Mouse (Mus musculus): Measurements from ENCODE around the gene Extl2. TPM values are rescaled to one million over a fixed set of nuclear protein-coding genes. Genes with fewer than 3 reads are reported as not detected.

Gene Extl2
- total RNA-seq, 1 experiment from 2014 or later, result 17.8 TPM

DNA sequence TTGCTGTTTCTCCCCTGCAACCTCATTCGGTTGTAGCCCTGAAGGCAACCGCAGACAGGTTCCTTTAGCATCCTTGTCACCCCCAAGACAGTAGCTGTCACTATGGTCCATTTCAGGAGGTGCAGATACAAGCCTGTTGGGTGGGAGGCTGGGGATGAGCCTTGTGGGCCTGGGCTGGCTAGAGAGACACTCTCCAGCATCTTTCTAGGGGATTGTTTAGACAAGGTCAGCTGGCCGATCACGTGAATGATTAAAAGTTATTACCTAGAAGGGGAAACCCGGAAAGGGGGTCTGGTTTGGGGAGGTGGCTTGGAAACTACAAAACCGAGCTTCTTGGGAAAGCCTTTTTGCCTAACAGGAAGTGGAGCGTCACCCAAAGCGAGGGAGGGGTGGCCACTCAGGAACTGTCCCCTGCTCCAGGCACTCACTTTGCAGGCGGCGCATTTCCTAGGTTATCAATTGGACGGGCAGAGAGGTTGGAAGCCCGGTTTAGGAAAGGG, 729 bp downstream of the Extl2 start:
- DNase-seq, result peak; percentile 87

DNA sequence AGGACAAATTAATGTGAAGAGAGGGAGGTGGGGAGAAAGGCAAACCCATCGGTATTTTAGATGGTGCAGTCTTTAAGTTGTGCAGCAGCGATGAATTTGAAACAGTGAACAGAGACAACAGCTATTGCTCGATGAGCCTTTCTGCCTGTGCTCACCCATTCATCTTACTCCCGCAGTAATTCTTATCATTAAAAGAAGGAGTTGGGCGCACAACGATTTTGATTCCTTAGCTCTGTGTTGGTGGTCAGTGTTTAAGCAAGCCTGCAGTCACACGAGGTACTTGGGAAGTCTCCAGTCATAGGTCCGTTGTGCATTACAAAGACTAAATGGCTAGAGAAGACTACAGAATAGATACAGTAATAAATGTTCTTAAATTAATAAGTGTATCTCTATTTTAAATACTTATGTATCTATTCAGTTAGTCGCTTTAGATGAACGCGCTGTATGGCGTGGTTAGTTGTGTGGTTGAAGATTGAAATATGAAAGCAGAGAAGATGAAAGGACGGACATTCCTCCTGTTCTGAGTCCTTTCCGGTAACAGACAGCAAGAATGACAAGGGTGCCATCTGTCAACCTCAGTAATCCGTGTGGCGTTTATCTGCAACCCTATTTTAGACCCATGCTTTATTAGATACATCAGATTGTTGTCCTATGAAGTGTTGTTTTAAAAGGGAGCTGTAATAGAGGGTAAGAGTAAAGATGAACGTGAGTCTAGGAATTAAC, 2.5 kb downstream of the Extl2 start:
- no peak for DNase-seq

DNA sequence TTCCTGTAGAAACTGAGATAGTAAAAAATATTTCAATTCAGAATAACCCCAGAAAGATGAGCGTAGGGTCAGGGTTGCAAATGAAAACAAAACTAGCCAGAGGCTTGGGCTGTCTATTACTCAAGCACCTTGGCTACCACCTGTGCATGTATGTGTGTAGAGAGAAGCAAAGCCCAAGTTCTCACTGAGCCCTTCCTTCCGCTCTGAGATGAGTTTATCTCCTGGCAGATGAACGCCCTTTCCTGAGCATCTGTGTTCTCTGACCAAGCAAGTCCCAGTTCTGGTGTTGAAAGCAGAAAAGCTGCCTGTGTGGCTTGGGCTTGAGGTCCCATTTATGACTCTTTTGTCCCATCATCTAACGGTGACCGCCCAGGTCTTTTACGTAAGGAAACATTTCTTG, 7.6 kb downstream of the Extl2 start:
- DNase-seq, result no peak

DNA sequence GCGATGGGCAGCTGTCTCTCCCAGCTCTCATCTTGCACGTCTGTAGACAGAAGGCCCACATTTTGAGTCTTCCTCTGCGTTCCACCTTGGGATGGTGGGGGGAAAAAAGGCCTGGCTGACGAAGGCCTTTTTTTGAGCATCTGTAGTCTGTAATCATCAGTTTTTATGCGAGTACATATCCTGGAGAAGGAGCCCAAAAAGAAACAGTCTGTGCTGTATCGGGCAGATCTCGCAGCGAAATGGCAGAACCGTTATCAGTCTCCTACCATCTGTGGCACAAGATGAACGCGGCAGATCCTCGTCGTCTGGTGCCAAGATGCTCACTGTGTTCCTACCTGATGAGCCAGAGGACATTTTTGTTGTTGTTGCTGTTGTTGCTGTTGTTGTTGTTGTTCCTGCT, 8.9 kb downstream of the Extl2 start:
- no peak for DNase-seq

DNA sequence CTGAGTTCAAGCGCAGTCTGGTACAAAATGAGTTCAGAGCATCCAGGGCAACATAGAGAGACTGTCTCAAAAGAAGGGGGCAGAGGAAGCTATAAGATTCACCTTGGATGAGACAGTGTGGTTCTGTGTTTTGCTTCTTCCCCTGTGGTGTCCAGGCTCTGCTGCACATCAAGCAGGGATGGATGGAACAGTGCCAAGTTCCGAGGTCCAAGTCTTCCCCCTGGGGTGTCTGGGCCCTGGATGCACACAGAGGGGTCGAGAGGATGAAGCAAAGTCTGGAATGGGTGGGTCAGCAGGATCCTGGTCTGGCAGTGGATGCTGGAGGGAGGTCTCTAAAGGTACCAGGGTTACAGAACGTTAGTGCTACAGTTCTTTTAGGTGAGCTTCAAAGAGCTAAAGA, 11.3 kb downstream of the Extl2 start:
- DNase-seq, result no peak

DNA sequence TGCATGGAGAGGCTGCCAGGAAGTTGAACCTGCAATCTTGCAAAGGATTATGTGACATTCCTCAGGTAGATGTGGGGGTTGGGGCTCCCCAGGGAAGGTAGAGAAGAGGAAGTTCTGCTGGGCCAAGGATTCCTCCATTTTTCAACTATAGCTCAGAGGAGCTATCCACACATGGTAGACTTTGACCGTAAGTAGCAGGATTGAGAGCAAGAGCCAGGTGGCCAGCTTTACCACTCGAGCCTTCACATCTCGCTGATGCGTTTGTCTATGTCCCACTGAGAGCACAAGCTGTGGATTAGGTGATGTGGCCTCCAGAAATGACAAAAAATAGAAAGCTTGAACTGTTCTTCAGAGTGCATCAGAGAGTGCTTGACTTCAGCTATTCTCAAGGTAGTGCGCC, 11.9 kb downstream of the Extl2 start:
- DNase-seq, result no peak

DNA sequence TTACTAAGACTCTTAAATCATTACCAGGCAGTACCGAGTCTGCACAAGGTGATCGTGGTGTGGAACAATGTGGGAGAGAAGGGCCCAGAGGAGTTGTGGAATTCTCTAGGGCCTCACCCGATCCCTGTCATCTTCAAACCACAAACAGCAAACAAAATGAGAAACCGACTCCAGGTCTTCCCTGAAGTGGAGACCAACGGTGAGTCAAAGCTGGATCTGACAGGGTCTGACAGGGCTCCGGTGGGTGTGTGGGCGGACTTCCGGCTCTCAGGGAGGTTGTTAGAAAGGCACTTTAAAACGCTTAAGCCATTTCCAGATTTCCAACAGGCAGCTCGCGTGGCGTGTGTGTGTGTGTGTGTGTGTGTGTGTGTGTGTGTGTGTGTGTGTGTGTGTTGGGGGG, 17.0 kb downstream of the Extl2 start:
- DNase-seq, result no peak

DNA sequence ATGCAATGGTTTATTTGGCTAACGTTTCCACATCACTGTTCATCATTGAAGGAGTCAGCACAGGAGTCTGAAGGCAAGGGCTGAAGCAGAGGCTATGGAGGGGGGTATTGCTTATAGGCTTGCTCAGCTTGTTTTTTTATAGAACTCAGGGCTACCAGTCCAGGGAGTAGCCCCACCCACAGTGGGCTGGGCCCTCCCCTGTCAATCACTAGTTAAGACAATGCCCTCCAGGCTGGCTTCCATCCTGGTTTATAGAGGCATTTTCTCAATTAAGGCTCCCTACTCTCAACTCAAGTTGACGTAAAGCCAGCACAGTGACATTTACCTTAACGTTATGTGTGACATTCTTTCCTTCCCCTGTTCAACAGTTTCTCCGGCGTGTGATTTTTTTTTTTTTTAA, 17.4 kb downstream of the Extl2 start:
- no peak for DNase-seq

DNA sequence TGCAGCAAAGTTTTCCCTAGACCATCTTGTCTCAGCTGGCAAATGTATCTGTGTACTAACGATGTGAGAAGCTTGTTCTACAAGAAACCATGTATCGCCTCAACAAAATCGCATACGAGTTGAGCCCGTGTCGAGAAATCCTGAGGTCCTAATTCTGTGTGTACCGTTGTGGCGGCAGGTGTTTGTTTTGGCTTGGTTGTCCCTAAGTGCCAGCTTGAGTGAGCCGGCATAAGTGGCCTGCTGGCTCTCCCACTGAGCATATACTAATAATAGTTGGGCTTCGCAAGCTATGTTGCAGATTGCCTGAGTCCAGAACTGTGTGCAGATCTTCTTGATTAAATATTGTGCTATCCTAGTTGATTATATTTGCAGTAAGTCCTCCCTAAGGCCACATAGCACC, 18.4 kb downstream of the Extl2 start:
- DNase-seq, result no peak

DNA sequence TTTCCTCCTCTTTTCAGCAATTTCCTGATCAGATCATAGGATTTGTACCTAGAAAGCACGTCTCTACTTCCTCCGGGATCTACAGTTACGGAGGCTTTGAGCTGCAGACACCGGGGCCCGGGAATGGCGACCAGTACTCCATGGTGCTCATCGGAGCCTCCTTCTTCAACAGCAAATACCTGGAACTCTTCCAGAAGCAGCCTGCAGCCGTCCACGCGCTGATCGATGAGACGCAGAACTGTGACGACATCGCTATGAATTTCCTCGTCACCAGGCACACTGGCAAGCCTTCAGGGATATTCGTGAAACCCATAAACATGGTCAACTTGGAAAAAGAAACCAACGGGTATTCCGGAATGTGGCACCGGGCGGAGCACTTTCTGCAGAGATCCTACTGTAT, 19.7 kb downstream of the Extl2 start:
- no peak for DNase-seq

DNA sequence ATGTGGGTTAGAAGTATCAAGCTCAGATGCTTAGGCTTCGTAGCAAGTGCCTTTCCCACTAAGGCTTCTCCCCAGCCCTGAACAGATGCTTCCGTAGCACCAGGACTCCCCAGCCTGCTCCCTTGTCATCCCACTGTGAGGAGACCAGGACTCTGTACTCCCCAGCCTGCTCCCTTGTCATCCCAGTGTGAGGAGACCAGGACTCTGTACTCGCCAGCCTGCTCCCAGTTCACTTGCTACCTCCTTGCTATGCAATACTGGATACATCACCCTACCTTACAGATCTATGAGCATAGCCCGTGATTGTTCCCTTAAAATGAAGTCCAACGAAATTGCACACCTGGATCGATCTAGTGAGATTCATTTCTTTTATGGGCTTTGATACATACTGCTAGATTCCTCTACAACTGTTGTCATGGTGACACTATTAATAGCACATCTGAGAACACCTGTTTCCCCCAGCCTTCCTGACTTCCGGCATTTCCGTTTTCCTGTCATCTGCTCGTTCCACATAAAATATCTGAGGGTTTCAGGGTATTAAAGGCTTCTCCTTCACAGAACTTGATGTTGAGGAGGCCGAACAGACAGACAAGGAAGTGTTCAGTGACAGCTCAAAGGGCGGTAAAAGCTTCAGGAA, 23.0 kb downstream of the Extl2 start:
- no peak for DNase-seq

DNA sequence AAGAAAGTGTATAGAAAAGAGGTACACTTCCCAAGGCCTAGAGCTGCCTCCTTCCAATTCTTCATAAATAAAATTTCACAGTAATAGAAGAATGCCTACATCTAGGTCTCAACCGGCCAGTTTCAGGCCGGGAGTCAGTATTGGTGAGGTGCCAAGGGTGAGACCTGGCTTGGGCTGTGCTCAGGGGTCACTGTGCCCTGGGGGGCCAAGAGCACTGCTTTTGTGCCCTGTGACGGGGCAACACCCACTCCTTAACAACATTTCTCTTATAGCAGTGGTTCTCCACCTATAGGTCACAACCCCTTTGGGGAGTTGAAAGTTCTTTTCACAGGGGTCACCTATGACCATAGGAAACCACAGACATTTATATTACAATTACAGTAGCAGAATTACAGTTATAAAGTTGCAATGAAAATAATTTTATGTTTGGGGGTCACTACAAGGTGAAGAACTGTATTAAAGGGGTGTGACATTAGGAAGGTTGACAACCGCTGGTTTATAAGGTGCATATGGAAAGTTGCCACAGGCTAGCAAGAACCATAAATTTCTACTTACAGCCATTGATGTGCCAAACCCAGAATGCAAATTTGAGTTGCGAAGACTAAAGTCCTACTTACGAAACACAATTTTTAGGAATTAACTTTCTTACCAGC, 26.1 kb downstream of the Extl2 start:
- DNase-seq, result no peak

DNA sequence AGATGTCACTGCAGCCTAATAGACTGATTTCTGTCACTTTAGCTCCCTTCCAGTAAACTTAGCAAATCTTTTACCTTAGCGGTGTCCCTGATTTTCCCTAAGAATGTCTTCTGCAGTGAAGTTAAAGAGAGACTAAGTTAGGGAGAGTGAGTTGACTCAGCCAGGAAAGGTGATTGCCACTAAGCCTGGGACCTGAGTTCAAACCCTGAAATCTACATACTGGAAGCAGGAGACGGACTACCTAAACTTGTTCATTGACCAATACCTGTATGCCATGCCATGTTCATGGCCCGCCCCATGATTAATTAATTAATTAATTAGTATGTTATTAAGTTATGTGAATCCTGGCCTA, 26.6 kb downstream of the Extl2 start:
- DNase-seq, result peak; percentile 13

DNA sequence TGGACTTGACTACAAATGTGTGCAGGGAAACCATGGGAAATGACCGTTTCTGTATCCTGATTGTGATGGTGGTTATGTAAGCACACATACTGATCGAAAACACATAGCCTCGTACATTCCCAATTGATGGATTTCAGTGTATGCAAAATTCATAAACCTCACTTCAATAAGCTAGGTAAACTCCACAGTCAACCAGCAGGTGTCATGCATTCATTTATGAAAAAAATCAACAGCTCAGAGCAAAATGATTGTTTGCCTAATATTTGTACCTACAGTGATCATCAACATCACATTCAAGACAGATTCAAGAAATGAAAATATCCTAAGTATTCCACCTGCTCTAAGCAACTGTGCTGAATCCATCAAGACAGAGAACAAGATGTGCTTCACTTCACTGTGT, 33.5 kb downstream of the Extl2 start:
- no peak for DNase-seq

DNA sequence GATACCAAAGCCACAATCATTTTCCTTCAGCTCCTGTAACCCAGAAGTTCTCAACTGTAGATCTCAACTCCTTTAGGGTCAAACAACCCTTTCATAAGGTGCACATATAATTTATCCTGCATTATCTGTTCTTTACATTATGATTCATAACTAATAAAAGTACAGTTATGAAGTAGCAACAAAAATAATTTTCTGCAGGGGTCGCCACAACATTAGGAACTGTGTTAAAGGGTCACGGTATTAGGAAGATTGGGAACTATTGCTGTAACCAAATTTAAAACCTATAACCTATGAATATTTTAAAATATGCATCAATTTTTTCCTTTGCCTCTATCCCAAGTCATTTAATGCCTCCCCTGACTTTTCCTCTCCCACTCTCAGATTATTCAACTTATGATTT, 38.7 kb downstream of the Extl2 start:
- no peak for DNase-seq

DNA sequence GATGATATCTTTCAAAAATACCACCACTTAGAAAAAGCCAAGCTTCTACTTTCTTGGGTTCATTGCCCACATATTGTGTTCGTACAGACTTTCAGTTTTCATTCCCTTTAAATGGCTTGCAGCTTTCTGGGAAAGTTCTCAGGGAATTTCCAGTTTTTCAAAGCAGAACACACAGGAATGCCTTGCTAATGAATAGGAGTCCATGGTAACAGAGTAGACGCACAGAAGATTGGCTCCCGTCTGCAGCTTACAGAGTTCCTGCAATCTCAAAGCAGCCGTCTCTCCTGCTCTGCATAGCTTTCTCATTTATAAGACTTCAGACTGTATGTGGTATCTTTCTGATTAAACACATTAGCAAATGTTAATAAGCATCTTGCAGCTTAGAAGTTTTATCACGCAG, 39.8 kb downstream of the Extl2 start:
- no peak for DNase-seq

DNA sequence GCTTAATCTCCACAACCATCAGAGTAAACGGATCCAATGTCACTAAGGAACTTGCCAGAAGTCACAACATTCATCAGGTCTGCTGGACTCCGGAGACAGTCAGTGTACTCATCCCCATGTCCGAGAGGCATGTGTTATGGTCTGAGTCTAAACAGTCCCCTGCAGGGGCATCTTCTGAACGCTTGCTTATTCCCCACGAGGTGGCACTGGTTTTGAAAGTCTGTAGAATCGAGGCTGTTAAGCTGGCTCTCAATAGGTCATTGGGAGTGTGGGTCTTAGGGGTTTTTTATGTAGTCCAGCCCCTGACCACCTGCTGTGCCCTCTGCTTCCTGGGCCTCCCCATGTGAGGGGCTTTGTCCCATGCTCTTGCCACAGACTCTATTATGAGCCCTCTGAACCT, 49.8 kb downstream of the Extl2 start:
- DNase-seq, result no peak

DNA sequence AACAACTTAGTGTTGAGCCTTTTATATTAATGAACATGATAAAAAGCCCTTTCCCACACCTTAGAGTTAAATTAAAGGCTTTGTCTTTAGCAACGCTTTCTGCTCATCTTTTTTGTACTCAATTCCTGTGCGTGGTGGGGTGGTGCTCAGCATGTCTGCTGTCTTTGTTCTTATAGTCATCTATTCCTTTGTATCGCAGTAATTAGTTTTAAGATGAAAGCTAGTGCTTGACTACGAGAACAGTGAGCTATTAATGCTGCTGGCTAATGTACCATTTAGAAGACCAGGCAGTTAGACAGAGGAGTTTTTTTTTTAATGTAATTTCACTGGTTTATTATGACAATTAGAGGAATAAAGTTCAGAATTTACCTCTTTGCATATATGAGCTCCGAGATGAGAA, 53.1 kb downstream of the Extl2 start:
- no peak for DNase-seq

DNA sequence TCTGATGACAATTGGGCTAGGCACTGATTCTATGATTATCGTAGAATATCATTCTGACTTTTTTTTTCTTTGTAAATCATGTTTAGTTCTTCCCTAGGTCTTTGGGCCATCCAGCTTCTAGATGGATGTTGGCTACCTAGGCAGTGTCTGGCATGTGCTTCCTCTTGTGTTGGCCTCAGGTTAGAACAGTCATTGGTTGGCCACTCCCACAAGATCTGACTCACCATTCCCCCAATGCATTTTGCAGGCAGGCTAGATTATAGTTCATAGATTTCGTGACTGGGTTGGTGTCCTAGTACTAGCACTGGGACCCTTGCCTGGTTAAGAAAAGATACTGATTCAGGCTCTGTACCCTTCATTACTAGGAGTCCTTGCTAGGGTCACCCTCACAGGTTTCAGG, 54.9 kb downstream of the Extl2 start:
- no peak for DNase-seq

DNA sequence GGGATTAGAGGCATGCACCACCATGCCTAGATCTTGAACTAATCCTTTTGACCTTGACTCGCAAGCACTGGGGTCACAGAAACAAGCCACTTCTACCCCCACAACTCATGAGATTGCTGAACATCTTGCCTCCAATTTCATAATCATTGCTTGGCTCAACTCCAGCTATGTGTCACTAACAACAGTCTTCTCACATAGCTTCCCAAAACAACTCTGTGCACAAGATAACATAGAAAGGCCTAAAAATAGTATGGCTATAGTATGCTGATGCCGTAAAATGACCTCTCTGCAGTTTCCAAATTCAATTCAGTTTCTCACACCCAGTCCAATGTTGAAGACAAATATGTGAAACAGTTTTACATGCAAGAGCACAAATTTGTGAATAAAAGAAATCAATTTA, 65.3 kb downstream of the Extl2 start:
- DNase-seq, result peak; percentile 10

DNA sequence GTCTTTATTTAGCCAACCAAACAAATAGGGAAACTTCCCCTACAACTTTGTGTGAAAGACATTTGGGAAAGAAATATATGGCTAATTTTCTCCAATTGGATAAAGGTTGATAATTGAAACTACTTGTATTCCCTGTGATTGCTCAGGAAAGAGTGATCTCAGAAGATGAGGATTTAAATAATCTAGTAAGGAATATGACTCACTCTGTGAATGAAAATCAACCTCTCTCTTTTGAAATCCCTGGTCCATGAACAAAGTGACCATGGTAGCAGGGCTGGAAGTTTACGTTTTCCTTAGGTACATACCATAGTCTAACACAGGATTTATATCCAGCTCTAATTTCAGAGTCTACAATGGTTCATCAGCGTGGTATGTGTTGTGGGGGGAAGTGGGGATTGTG, 69.5 kb downstream of the Extl2 start:
- DNase-seq, result no peak

DNA sequence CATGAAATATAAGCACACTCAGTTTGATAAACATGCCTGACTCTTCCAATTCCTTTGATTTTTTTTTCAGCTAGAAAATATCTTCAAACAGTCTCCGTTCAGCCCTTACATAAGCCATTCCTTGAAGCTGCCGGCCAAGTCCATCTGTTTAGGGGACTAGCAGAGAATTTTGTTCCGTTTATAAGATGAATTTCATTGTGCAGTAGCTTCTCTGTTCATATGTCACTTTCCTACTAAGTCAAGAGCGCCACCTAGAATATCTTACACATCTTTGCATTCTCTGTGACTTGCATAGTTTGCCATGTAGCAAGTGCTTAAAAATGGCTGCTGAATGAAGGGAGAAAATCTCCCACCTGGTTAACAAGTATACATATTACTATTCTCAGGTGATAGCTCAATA, 71.2 kb downstream of the Extl2 start:
- no peak for DNase-seq
